Mouse (Mus musculus): ENCODE data around the gene Dph7. TPM values are rescaled to one million over a fixed set of nuclear protein-coding genes. Genes with fewer than 3 reads are reported as not detected.
"Not testable (repeated sequence)": the region's sequence is repeated elsewhere in the genome, so short reads cannot be mapped to it uniquely, and the experiment has no call there.

Gene Dph7
- polyA plus RNA-seq, 1 experiment = 27.2 TPM

GRCm38 (mm10) chr2:24952537-24953055, 9.6 kb upstream of the Dph7 start:
- TF ChIP-seq POLR2A (IDR thresholded peaks at IDR 0.05; ENCODE audit: control insufficient read depth, extremely low read depth, insufficient read depth, low read length, poor library complexity) (no peak), CTCF (IDR thresholded peaks at IDR 0.05; ENCODE audit: borderline replicate concordance, control insufficient read depth, extremely low read depth, insufficient read depth, low read length, poor library complexity) (no peak)
- no peaks in the 10 kb centered on the region for H3K27me3 ChIP-seq (ENCODE audit: control insufficient read depth, insufficient read depth, low read length)
- H3K4me3 ChIP-seq (ENCODE audit: control insufficient read depth, insufficient read depth, low read length) = no peak overlapping the region
- H3K4me1 ChIP-seq (replicated peaks; ENCODE audit: control insufficient read depth, insufficient read depth, low read length) = peaks cover 6% of the 10 kb centered on the region; the same call in 1 of the 2 replicates
- no peak overlapping the region for H3K27ac ChIP-seq (ENCODE audit: control insufficient read depth, insufficient read depth, low read length)
- H3K36me3 ChIP-seq (ENCODE audit: control insufficient read depth, insufficient read depth, low read length) = peaks cover 8% of the 10 kb centered on the region
- DNase-seq = no peak
- WGBS = 95% methylated on average over 4 of the region's 4 CpGs

GRCm38 (mm10) chr2:24960910-24961309, 1.3 kb upstream of the Dph7 start:
- Histone ChIP-seq H3K27ac (ENCODE audit: control insufficient read depth, insufficient read depth, low read length) (no peak overlapping the region), H3K4me3 (ENCODE audit: control insufficient read depth, insufficient read depth, low read length) (no peak overlapping the region), H3K27me3 (ENCODE audit: control insufficient read depth, insufficient read depth, low read length) (no peaks in the 10 kb centered on the region), H3K36me3 (ENCODE audit: control insufficient read depth, insufficient read depth, low read length) (peaks cover 19% of the 10 kb centered on the region; the same call in 1 of the 2 replicates), H3K4me1 (replicated peaks; ENCODE audit: control insufficient read depth, insufficient read depth, low read length) (peaks cover 6% of the 10 kb centered on the region)
- no peak for DNase-seq
- no peak for TF ChIP-seq POLR2A (IDR thresholded peaks at IDR 0.05; ENCODE audit: control insufficient read depth, extremely low read depth, insufficient read depth, low read length, poor library complexity)
- TF ChIP-seq CTCF (IDR thresholded peaks at IDR 0.05; ENCODE audit: borderline replicate concordance, control insufficient read depth, extremely low read depth, insufficient read depth, low read length, poor library complexity) = no peak
- WGBS = 71% methylated on average over 3 of the region's 3 CpGs

- no peak overlapping the region for H3K27ac ChIP-seq (ENCODE audit: control insufficient read depth, insufficient read depth, low read length)
- TF ChIP-seq CTCF (IDR thresholded peaks at IDR 0.05; ENCODE audit: borderline replicate concordance, control insufficient read depth, extremely low read depth, insufficient read depth, low read length, poor library complexity) = no peak
- no peak for TF ChIP-seq POLR2A (IDR thresholded peaks at IDR 0.05; ENCODE audit: control insufficient read depth, extremely low read depth, insufficient read depth, low read length, poor library complexity)
- peaks cover 23% of the 10 kb centered on the region for H3K36me3 ChIP-seq (ENCODE audit: control insufficient read depth, insufficient read depth, low read length)
- H3K4me3 ChIP-seq (ENCODE audit: control insufficient read depth, insufficient read depth, low read length) = no peak overlapping the region
- H3K4me1 ChIP-seq (replicated peaks; ENCODE audit: control insufficient read depth, insufficient read depth, low read length) = peaks cover 2% of the 10 kb centered on the region; the same call in 1 of the 2 replicates
- no peak for DNase-seq
- WGBS = 81% methylated on average over 4 of the region's 4 CpGs
- no peaks in the 10 kb centered on the region for H3K27me3 ChIP-seq (ENCODE audit: control insufficient read depth, insufficient read depth, low read length)
Observed at GRCm38 (mm10) chr2:24970386-24970785, 8.2 kb downstream of the Dph7 start.

GRCm38 (mm10) chr2:24974452-24974851, 12.3 kb downstream of the Dph7 start:
- H3K4me3 ChIP-seq (ENCODE audit: control insufficient read depth, insufficient read depth, low read length) = peak overlapping the region; percentile 93
- DNase-seq; H3K4me1 ChIP-seq (replicated peaks; ENCODE audit: control insufficient read depth, insufficient read depth, low read length); H3K36me3 ChIP-seq (ENCODE audit: control insufficient read depth, insufficient read depth, low read length); H3K27me3 ChIP-seq (ENCODE audit: control insufficient read depth, insufficient read depth, low read length): not testable (repeated sequence)
- peak overlapping the region; percentile 22 for H3K27ac ChIP-seq (ENCODE audit: control insufficient read depth, insufficient read depth, low read length)
- 0% methylated on average over 17 of the region's 17 CpGs for WGBS

GRCm38 (mm10) chr2:24974906-24975703, 12.9 kb downstream of the Dph7 start, which contains the start of gene Mrpl41:
Mrpl41 (minus strand) TSS chr2:24975098.
- H3K27ac ChIP-seq (ENCODE audit: control insufficient read depth, insufficient read depth, low read length) = peak within 1 kb of the TSS; percentile 90
- DNase-seq = peak; percentile 94
- H3K36me3 ChIP-seq (ENCODE audit: control insufficient read depth, insufficient read depth, low read length) = peaks cover 5% of the 10 kb centered on the region; the same call in 1 of the 2 replicates
- H3K4me1 ChIP-seq (replicated peaks; ENCODE audit: control insufficient read depth, insufficient read depth, low read length) = peaks cover 7% of the 10 kb centered on the region; the same call in 1 of the 2 replicates
- peak; percentile 66; the same call in 1 of the 2 replicates for TF ChIP-seq CTCF (IDR thresholded peaks at IDR 0.05; ENCODE audit: borderline replicate concordance, control insufficient read depth, extremely low read depth, insufficient read depth, low read length, poor library complexity)
- TF ChIP-seq POLR2A (IDR thresholded peaks at IDR 0.05; ENCODE audit: control insufficient read depth, extremely low read depth, insufficient read depth, low read length, poor library complexity) = peak; percentile 93
- H3K27me3 ChIP-seq (ENCODE audit: control insufficient read depth, insufficient read depth, low read length) = no peaks in the 10 kb centered on the region
- under 1% methylated on average over 64 of the region's 64 CpGs for WGBS
- H3K4me3 ChIP-seq (ENCODE audit: control insufficient read depth, insufficient read depth, low read length) = peak within 1 kb of the TSS; percentile 93

GRCm38 (mm10) chr2:24975704-24976297, 13.6 kb downstream of the Dph7 start, which contains the start of gene Pnpla7:
Pnpla7 (plus strand) TSS chr2:24976033.
- TF ChIP-seq CTCF (IDR thresholded peaks at IDR 0.05; ENCODE audit: borderline replicate concordance, control insufficient read depth, extremely low read depth, insufficient read depth, low read length, poor library complexity) = no peak
- TF ChIP-seq POLR2A (IDR thresholded peaks at IDR 0.05; ENCODE audit: control insufficient read depth, extremely low read depth, insufficient read depth, low read length, poor library complexity) = 0 out of 2 replicates have a peak, but pooled peaks have one; percentile 12
- under 1% methylated on average over 16 of the region's 16 CpGs for WGBS
- H3K4me1 ChIP-seq (replicated peaks; ENCODE audit: control insufficient read depth, insufficient read depth, low read length) = peaks cover 7% of the 10 kb centered on the region; the same call in 1 of the 2 replicates
- no peaks in the 10 kb centered on the region for H3K27me3 ChIP-seq (ENCODE audit: control insufficient read depth, insufficient read depth, low read length)
- DNase-seq = peak; percentile 81
- H3K27ac ChIP-seq (ENCODE audit: control insufficient read depth, insufficient read depth, low read length) = peak within 1 kb of the TSS; percentile 90
- peak within 1 kb of the TSS; percentile 93 for H3K4me3 ChIP-seq (ENCODE audit: control insufficient read depth, insufficient read depth, low read length)
- peaks cover 3% of the 10 kb centered on the region; the same call in 1 of the 2 replicates for H3K36me3 ChIP-seq (ENCODE audit: control insufficient read depth, insufficient read depth, low read length)

Data from thymus, adult 2 months (tissue).